Mouse (Mus musculus) testis, postnatal 10 days (tissue): ENCODE results near the gene AL607142.1.

Source experiments
- DNase-seq: peaks from one replicate; pipeline ENCODE4 v3.0.0; 2021; ENCODE audit warnings: low spot score

Gene AL607142.1

GRCm38 (mm10) chr4:120064696-120065095 is at the start of gene AL607142.1:
Gene AL607142.1 (plus strand): TSS chr4:120064996.
- no peak for DNase-seq

- no peak for DNase-seq
Measured at GRCm38 (mm10) chr4:120018426-120018825, 46.4 kb upstream of the AL607142.1 start.

GRCm38 (mm10) chr4:120022392-120022791 is 42.4 kb upstream of the AL607142.1 start:
- DNase-seq = no peak

GRCm38 (mm10) chr4:120023221-120023840 is 41.5 kb upstream of the AL607142.1 start:
- DNase-seq = no peak

- DNase-seq = peak; percentile 66
Measured at GRCm38 (mm10) chr4:120024071-120024470, 40.7 kb upstream of the AL607142.1 start.

GRCm38 (mm10) chr4:120027671-120028070 is 37.1 kb upstream of the AL607142.1 start:
- no peak for DNase-seq

- no peak for DNase-seq
Measured at GRCm38 (mm10) chr4:120029937-120030336, 34.9 kb upstream of the AL607142.1 start.

- peak; percentile 52 for DNase-seq
Measured at GRCm38 (mm10) chr4:120032320-120032983, 32.3 kb upstream of the AL607142.1 start.

- DNase-seq = peak; percentile 49
Measured at GRCm38 (mm10) chr4:120032984-120033355, 31.8 kb upstream of the AL607142.1 start.

GRCm38 (mm10) chr4:120036294-120036693 is 28.5 kb upstream of the AL607142.1 start:
- DNase-seq = no peak

- no peak for DNase-seq
Measured at GRCm38 (mm10) chr4:120037007-120037406, 27.8 kb upstream of the AL607142.1 start.

- no peak for DNase-seq
Measured at GRCm38 (mm10) chr4:120041520-120041919, 23.3 kb upstream of the AL607142.1 start.

GRCm38 (mm10) chr4:120042480-120042879 is 22.3 kb upstream of the AL607142.1 start:
- no peak for DNase-seq

GRCm38 (mm10) chr4:120044612-120045011 is 20.2 kb upstream of the AL607142.1 start:
- DNase-seq = no peak

- no peak for DNase-seq
Measured at GRCm38 (mm10) chr4:120045131-120045537, 19.7 kb upstream of the AL607142.1 start.

- no peak for DNase-seq
Measured at GRCm38 (mm10) chr4:120045871-120046270, 18.9 kb upstream of the AL607142.1 start.

GRCm38 (mm10) chr4:120047060-120047459 is 17.7 kb upstream of the AL607142.1 start:
- no peak for DNase-seq

- DNase-seq = no peak
Measured at GRCm38 (mm10) chr4:120048274-120048673, 16.5 kb upstream of the AL607142.1 start.

GRCm38 (mm10) chr4:120049857-120050256 is 14.9 kb upstream of the AL607142.1 start:
- no peak for DNase-seq

GRCm38 (mm10) chr4:120052481-120052880 is 12.3 kb upstream of the AL607142.1 start:
- no peak for DNase-seq

GRCm38 (mm10) chr4:120053026-120054005 is 11.5 kb upstream of the AL607142.1 start:
- DNase-seq = no peak

- no peak for DNase-seq
Measured at GRCm38 (mm10) chr4:120054145-120054544, 10.7 kb upstream of the AL607142.1 start.

- no peak for DNase-seq
Measured at GRCm38 (mm10) chr4:120056451-120056850, 8.3 kb upstream of the AL607142.1 start.
